Mouse (Mus musculus): ENCODE measurements around the gene Ank3.
A peak's percentile ranks its signal among the peaks of the same experiment; 100 is the strongest.

Gene Ank3

GRCm38 (mm10) chr10:69779246-69779645, 380.7 kb downstream of the Ank3 start:
- DNase-seq (ENCODE audit: low spot score): no peak

- DNase-seq (ENCODE audit: low spot score): peak; percentile 42
Measured at GRCm38 (mm10) chr10:69781491-69781890, 382.9 kb downstream of the Ank3 start.

- DNase-seq (ENCODE audit: low spot score): peak; percentile 55
Measured at GRCm38 (mm10) chr10:69785235-69785634, 386.7 kb downstream of the Ank3 start.

GRCm38 (mm10) chr10:69785692-69786091, 387.1 kb downstream of the Ank3 start:
- no peak for DNase-seq (ENCODE audit: low spot score)

GRCm38 (mm10) chr10:69786220-69786993, 387.8 kb downstream of the Ank3 start:
- no peak for DNase-seq (ENCODE audit: low spot score)

GRCm38 (mm10) chr10:69787379-69787778, 388.8 kb downstream of the Ank3 start:
- no peak for DNase-seq (ENCODE audit: low spot score)

- DNase-seq (ENCODE audit: low spot score): no peak
Measured at GRCm38 (mm10) chr10:69790606-69791005, 392.0 kb downstream of the Ank3 start.

- DNase-seq (ENCODE audit: low spot score): no peak
Measured at GRCm38 (mm10) chr10:69791951-69792350, 393.4 kb downstream of the Ank3 start.

GRCm38 (mm10) chr10:69792400-69792799, 393.8 kb downstream of the Ank3 start:
- DNase-seq (ENCODE audit: low spot score): no peak

GRCm38 (mm10) chr10:69793079-69793478, 394.5 kb downstream of the Ank3 start:
- DNase-seq (ENCODE audit: low spot score): peak; percentile 9

- no peak for DNase-seq (ENCODE audit: low spot score)
Measured at GRCm38 (mm10) chr10:69795656-69796055, 397.1 kb downstream of the Ank3 start.

GRCm38 (mm10) chr10:69796421-69796886, 397.9 kb downstream of the Ank3 start:
- DNase-seq (ENCODE audit: low spot score): no peak

- DNase-seq (ENCODE audit: low spot score): no peak
Measured at GRCm38 (mm10) chr10:69803135-69803756, 404.7 kb downstream of the Ank3 start.

- no peak for DNase-seq (ENCODE audit: low spot score)
Measured at GRCm38 (mm10) chr10:69804613-69805012, 406.0 kb downstream of the Ank3 start.

- no peak for DNase-seq (ENCODE audit: low spot score)
Measured at GRCm38 (mm10) chr10:69810785-69811184, 412.2 kb downstream of the Ank3 start.

GRCm38 (mm10) chr10:69813823-69814522, 415.4 kb downstream of the Ank3 start:
- no peak for DNase-seq (ENCODE audit: low spot score)

GRCm38 (mm10) chr10:69821245-69821644, 422.7 kb downstream of the Ank3 start:
- no peak for DNase-seq (ENCODE audit: low spot score)

- no peak for DNase-seq (ENCODE audit: low spot score)
Measured at GRCm38 (mm10) chr10:69828770-69829169, 430.2 kb downstream of the Ank3 start.

GRCm38 (mm10) chr10:69829236-69829635, 430.7 kb downstream of the Ank3 start:
- no peak for DNase-seq (ENCODE audit: low spot score)

GRCm38 (mm10) chr10:69831568-69831967, 433.0 kb downstream of the Ank3 start:
- no peak for DNase-seq (ENCODE audit: low spot score)

GRCm38 (mm10) chr10:69832241-69832640, 433.7 kb downstream of the Ank3 start:
- DNase-seq (ENCODE audit: low spot score): no peak

- DNase-seq (ENCODE audit: low spot score): no peak
Measured at GRCm38 (mm10) chr10:69832822-69833221, 434.2 kb downstream of the Ank3 start.

- DNase-seq (ENCODE audit: low spot score): peak; percentile 36
Measured at GRCm38 (mm10) chr10:69834700-69835099, 436.1 kb downstream of the Ank3 start.
